Mouse (Mus musculus): ENCODE measurements around the gene Ppp1r3a.

DNA sequence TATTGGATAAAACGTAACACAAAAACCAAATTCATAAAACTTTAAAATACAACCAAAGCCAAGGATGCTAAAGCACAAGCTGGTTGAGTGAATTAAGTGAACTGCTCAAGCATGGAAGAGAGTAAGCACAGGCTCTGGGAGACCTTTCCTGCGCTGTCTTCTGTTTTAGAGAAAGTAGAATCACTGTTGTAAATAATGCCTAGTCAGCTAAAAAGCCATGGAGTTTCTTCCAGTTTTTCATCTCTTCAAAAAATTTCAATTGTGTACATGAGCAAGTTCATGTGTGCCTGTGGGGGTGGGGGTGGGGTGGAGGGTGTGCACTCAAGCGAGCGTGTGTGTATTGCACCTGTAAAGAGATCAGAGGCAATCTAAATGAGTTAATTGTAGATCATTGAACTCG, 24.1 kb downstream of the Ppp1r3a start:
- TF ChIP-seq CTCF (IDR thresholded peaks at IDR 0.05; ENCODE audit: low read depth) (no peak), EP300 (IDR thresholded peaks at IDR 0.05; ENCODE audit: low read depth) (no peak)
